Mouse (Mus musculus): ENCODE measurements at regions not wholly inside any gene's neighbourhood (a gene's known extent, or its start where the extent isn't known, plus 50 kb on each side); places are given as distances from the start of the nearest gene placed in this dataset.

DNA sequence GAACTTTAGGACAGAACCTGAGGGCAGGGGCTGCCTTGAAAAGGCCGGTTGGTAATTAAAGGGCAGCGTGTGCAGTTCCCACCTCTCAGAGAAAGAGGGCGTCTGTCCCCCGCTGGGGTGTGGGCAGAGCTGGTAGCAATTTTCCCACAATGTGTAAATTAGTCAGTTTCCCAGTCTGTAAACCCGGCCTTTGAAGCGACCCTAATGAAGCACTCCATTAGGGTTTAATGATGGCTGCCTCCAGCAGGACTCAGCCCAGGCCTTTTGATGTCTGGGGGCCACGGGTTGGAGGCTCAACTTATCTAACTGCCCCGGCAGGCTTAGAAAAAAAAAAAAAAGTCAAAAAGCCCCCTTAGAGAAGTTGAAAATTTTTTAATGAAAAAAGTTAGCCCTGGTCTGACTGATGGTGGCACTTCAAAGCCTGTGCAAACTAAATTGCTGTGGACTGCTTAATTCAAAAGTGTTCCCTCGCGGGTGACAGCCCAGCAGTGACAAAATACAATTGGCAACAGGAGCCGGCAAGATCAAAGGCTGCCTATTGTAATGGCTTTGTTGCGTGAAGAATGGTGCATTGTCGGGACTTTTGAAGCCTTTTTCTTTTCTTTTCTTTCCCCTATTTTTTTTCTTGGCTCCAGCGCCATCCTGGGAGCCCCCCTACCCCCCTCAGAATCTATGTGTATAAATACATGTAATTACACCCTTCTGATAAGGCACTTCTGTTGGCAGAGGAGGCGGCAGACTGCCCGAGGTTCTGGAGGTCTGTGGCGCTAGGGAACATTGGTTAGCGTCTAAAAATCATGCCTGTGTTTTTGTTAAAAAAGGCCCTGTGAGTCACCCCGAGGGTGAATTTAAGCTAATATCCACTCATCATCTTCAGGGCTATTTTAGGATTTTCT is 71.3 kb upstream of the Msx1 start:
- WGBS = under 1% methylated on average over 19 of the region's 19 CpGs
- Histone ChIP-seq H3K27ac (no peak overlapping the region), H3K9ac (no peak overlapping the region), H3K36me3 (replicated peaks) (no peaks in the 10 kb centered on the region), H3K4me3 (replicated peaks) (no peak overlapping the region), H3K9me3 (no peaks in the 10 kb centered on the region), H3K27me3 (peaks cover 91% of the 10 kb centered on the region), H3K4me1 (peaks cover 55% of the 10 kb centered on the region), H3K4me2 (0 out of 2 replicates have a peak overlapping the region, but pooled peaks have one; percentile 2)
- ATAC-seq (ENCODE audit: low FRiP score) = peak; percentile 66

DNA sequence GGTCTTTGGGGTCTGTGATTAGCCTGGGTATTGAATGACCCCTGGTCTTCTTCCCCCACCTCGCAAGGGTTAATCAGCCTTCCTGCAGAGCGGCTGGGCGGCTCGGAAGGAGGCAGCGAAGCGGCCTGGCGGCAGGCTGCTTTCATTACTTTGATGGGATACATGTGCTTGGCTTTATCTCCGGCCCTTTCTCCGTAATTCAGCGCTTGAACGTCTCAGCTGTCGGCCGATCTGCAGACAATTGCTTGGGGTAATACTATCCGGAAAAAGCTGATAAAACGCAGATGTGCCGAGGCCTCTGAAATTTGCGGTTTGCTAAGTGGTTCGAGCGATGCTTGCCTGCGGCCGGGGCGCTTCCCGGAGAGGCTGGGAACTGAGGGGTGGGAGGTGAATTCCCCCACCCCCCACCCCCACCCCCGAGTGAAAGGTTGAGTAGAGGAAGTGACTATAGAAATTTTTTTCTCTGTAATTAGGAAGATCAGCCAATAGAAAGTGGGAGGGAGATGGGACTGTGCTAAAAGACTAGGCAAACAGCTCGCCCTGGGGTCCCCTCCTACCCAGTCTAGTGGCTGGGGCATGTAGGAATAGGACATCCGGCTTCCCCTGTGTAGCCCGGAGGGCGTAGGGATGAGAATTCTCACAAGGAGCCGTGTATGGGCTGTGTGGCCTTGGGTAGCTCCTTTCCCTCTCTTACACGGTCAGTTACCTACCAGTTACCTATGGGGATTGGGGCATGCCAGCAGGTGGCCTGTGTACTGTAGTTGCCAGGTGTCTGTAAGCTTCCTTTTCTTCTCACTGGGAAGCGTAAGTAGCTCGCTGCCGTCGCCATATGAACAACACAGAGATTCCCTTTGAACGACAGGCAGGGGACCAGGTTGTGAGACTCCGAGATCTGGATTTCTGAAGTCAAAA is 69.5 kb upstream of the Msx1 start:
- Histone ChIP-seq H3K27ac (0 out of 2 replicates have a peak overlapping the region, but pooled peaks have one; percentile 25), H3K9ac (no peak overlapping the region; the same call in 1 of the 2 replicates), H3K4me2 (peak overlapping the region; percentile 49), H3K4me1 (peaks cover 55% of the 10 kb centered on the region), H3K4me3 (replicated peaks) (peak overlapping the region; percentile 30), H3K27me3 (peaks cover 91% of the 10 kb centered on the region), H3K36me3 (replicated peaks) (no peaks in the 10 kb centered on the region), H3K9me3 (no peaks in the 10 kb centered on the region)
- peak; percentile 39 for ATAC-seq (ENCODE audit: low FRiP score)
- 2% methylated on average over 36 of the region's 36 CpGs for WGBS

DNA sequence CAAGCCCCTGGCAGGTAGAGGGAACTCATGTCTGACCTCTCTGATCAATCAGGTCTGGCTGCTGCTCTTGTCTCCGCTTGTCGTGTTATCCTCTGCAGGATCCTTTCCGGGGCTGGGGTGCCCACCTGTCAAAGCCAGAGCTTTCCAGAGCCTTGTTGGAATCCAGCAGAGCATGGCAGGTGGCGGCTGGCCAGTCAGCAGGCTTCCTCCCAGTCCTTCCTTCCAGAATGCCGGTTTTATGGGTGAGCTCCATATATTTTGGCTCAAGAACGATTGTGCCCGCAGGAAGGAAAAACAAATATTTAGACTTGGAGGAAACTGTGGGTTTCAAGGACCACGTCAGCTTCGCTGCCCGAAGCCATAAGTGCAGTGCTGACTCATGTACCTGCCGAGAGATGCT is 66.3 kb upstream of the Msx1 start:
- no peak for ATAC-seq (ENCODE audit: low FRiP score)
- Histone ChIP-seq H3K4me1 (peaks cover 25% of the 10 kb centered on the region), H3K4me2 (no peak overlapping the region), H3K9ac (no peak overlapping the region), H3K4me3 (replicated peaks) (no peak overlapping the region), H3K27ac (no peak overlapping the region), H3K27me3 (peaks cover 95% of the 10 kb centered on the region), H3K9me3 (no peaks in the 10 kb centered on the region), H3K36me3 (replicated peaks) (no peaks in the 10 kb centered on the region)
- WGBS = 69% methylated on average over 11 of the region's 11 CpGs

- 80% methylated on average over 2 of the region's 2 CpGs for WGBS
- H3K27me3 ChIP-seq = peaks cover 13% of the 10 kb centered on the region
- no peaks in the 10 kb centered on the region for H3K4me1 ChIP-seq
- no peak for ATAC-seq (ENCODE audit: low FRiP score)
- H3K4me2 ChIP-seq = no peak overlapping the region
- no peak overlapping the region for H3K9ac ChIP-seq
- no peak overlapping the region for H3K4me3 ChIP-seq (replicated peaks)
- no peak overlapping the region for H3K27ac ChIP-seq
- H3K36me3 ChIP-seq (replicated peaks) = no peaks in the 10 kb centered on the region
- no peaks in the 10 kb centered on the region for H3K9me3 ChIP-seq
These were observed 55.4 kb upstream of the Msx1 start for GRCm38 (mm10) chr5:37879668-37880380.

- Histone ChIP-seq H3K36me3 (replicated peaks) (no peaks in the 10 kb centered on the region), H3K27me3 (peaks cover 23% of the 10 kb centered on the region; the same call in 1 of the 2 replicates), H3K4me3 (replicated peaks) (no peak overlapping the region), H3K9ac (no peak overlapping the region), H3K27ac (no peak overlapping the region), H3K9me3 (no peaks in the 10 kb centered on the region), H3K4me2 (no peak overlapping the region), H3K4me1 (no peaks in the 10 kb centered on the region)
- 68% methylated on average over 4 of the region's 4 CpGs for WGBS
- ATAC-seq (ENCODE audit: low FRiP score) = no peak
These were observed 51.9 kb upstream of the Msx1 start for GRCm38 (mm10) chr5:37876240-37876639.

DNA sequence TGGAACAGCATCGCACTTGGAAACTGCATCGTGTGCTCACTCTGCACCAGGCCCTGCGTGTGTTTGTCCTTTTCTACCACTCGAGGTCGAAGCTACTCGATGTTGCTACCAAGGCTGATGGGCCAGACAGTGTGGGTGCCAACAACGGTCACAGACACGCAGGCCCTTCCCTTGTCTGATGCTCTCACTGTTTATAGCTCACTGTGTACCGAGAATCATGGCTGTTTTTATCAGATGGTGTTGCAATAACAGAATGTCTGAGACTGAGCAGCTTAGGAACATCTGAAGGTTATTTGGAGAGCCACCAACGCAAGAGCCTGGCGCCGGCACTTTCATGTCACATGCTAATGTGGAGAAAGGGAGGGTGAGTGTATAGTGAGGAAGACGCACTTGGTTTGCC is 51.1 kb upstream of the Msx1 start:
- H3K36me3 ChIP-seq (replicated peaks) = no peaks in the 10 kb centered on the region
- no peaks in the 10 kb centered on the region for H3K4me1 ChIP-seq
- no peak overlapping the region for H3K27ac ChIP-seq
- H3K9me3 ChIP-seq = no peaks in the 10 kb centered on the region
- no peak overlapping the region for H3K9ac ChIP-seq
- peaks cover 27% of the 10 kb centered on the region; the same call in 1 of the 2 replicates for H3K27me3 ChIP-seq
- WGBS = 90% methylated on average over 13 of the region's 13 CpGs
- ATAC-seq (ENCODE audit: low FRiP score) = no peak
- no peak overlapping the region for H3K4me2 ChIP-seq
- H3K4me3 ChIP-seq (replicated peaks) = no peak overlapping the region

DNA sequence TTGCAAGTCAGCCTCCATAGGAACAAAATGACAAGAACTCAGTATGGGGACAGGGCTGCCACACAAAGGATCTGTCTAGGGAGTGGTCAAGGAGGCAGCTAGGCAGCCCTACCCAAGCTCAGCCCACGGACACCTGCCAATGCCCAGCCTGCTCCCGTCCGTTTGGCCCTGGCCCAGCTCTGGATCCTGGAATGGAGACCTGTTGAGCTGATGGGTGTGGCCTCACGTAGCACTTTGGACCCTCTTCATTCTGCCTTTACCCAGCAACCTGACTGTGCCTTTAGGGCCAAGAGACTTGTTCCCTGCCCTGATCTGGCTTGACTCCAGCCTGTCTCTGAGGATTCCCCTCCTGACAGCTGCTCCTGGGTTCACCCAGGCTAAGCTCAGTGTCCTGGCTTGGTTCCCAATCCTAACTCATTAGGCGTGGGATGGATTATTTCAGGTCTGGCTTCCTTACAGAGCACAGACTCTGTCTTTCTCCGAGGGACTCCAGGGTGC is 50.5 kb upstream of the Msx1 start:
- H3K27ac ChIP-seq = no peak overlapping the region
- 79% methylated on average over 6 of the region's 6 CpGs for WGBS
- H3K4me3 ChIP-seq (replicated peaks) = no peak overlapping the region
- H3K9ac ChIP-seq = no peak overlapping the region
- no peaks in the 10 kb centered on the region for H3K36me3 ChIP-seq (replicated peaks)
- no peak for ATAC-seq (ENCODE audit: low FRiP score)
- H3K27me3 ChIP-seq = peaks cover 27% of the 10 kb centered on the region; the same call in 1 of the 2 replicates
- no peaks in the 10 kb centered on the region for H3K4me1 ChIP-seq
- H3K4me2 ChIP-seq = no peak overlapping the region
- no peaks in the 10 kb centered on the region for H3K9me3 ChIP-seq

Data from forebrain, embryonic 12.5 days (tissue).